Mouse (Mus musculus) heart, embryonic 16.5 days (tissue): ENCODE measurements around the gene Rsrp1. TPM values are rescaled to one million over a fixed set of nuclear protein-coding genes. Genes with fewer than 3 reads are reported as not detected.

Experiments used
- ATAC-seq: fragments of 200-750 bp; cut with Nextera tagmentation; replicated peaks from 2 replicates; pipeline ENCODE4 v1.8.0; 2017; ENCODE audit warnings: moderate number of reproducible peaks; ENCODE audit not compliant: insufficient read depth, low FRiP score; ENCODE audit errors: extremely low read depth
- H3K27ac ChIP-seq: fragments of 300-500 bp; sonication (generic); 2 replicates; pipeline ENCODE4 v1.5.1; 2014; ENCODE audit warnings: mild to moderate bottlenecking, low read length, control low read depth, moderate library complexity
- H3K27me3 ChIP-seq: fragments of 300-500 bp; sonication (generic); 2 replicates; pipeline ENCODE4 v1.6.1; 2014; ENCODE audit warnings: low read length, mixed read lengths; ENCODE audit not compliant: control insufficient read depth, insufficient read depth
- H3K36me3 ChIP-seq: fragments of 300-500 bp; sonication (generic); 2 replicates; pipeline ENCODE4 v1.6.1; 2014; ENCODE audit not compliant: control insufficient read depth, insufficient read depth
- H3K4me1 ChIP-seq: fragments of 300-500 bp; sonication (generic); 2 replicates; pipeline ENCODE4 v1.6.1; 2014; ENCODE audit warnings: low read length, mixed read lengths; ENCODE audit not compliant: control insufficient read depth, insufficient read depth
- H3K4me2 ChIP-seq: fragments of 300-500 bp; sonication (generic); 2 replicates; pipeline ENCODE4 v1.6.1; 2014; ENCODE audit warnings: low read depth, mild to moderate bottlenecking, control low read depth, low read length
- H3K4me3 ChIP-seq: fragments of 300-500 bp; sonication (generic); 2 replicates; pipeline ENCODE4 v1.5.1; 2014; ENCODE audit warnings: mild to moderate bottlenecking, control low read depth, low read length
- H3K9ac ChIP-seq: fragments of 300-500 bp; sonication (generic); 2 replicates; pipeline ENCODE4 v1.6.1; 2014; ENCODE audit warnings: low read length, control low read depth
- H3K9me3 ChIP-seq: fragments of 300-500 bp; sonication (generic); replicated peaks from 2 replicates; pipeline ENCODE4 v1.6.1; 2016; ENCODE audit warnings: low read length; ENCODE audit not compliant: control insufficient read depth
- WGBS: fragments of 180-500 bp; shearing (Covaris S2); extraction: QIAGEN DNeasy Blood & Tissue Kit; methylation state at CpG from one replicate; pipeline ENCODE4 v1.1.7; 2014; 5-methylcytosine and 5-hydroxymethylcytosine counted together
- polyA plus RNA-seq: library from polyadenylated mRNA; unstranded; fragments of >200 nt; fragmentation: Nextera tagmentation; extraction: Ambion mirVana; gene quantifications from 2 replicates; pipeline ENCODE4 v1.2.1, GENCODE M21; 2015

Rsrp1 gene
- polyA plus RNA-seq, 1 experiment from 2014 or later, result 472 TPM

GRCm38 (mm10) chr4:134975261-134975928 is 52.0 kb downstream of the Rsrp1 start:
- Histone ChIP-seq H3K9me3 (0 out of 2 replicates have a peak, but pooled peaks cover 3% of the 10 kb centered on the region), H3K27ac (no peak overlapping the region), H3K27me3 (no peaks in the 10 kb centered on the region), H3K9ac (no peak overlapping the region), H3K4me3 (no peak overlapping the region), H3K4me2 (no peak overlapping the region), H3K36me3 (no peaks in the 10 kb centered on the region), H3K4me1 (no peaks in the 10 kb centered on the region)
- no peak for ATAC-seq
- WGBS, result 39% methylated on average over 14 of the region's 14 CpGs

- no peak overlapping the region for H3K4me3 ChIP-seq
- no peaks in the 10 kb centered on the region for H3K4me1 ChIP-seq
- no peak overlapping the region for H3K27ac ChIP-seq
- no peak overlapping the region for H3K9ac ChIP-seq
- ATAC-seq, result no peak
- no peaks in the 10 kb centered on the region for H3K27me3 ChIP-seq
- no peak overlapping the region for H3K4me2 ChIP-seq
- H3K9me3 ChIP-seq, result 0 out of 2 replicates have a peak, but pooled peaks cover 3% of the 10 kb centered on the region
- WGBS, result 86% methylated on average over 4 of the region's 4 CpGs
- H3K36me3 ChIP-seq, result no peaks in the 10 kb centered on the region
These were observed 52.5 kb downstream of the Rsrp1 start for GRCm38 (mm10) chr4:134975929-134976308.

Other genes with a start within 250 kb of the Rsrp1 start
- 4.4 and 5.1 TPM in 2 replicates for gene Man1c1, start 219.3 kb upstream of the Rsrp1 start, polyA plus RNA-seq
- 14.7 and 15.8 TPM in 2 replicates for gene Ldlrap1, start 155.6 kb upstream of the Rsrp1 start, polyA plus RNA-seq
- 23.1 and 25.3 TPM in 2 replicates for gene Maco1, start 70.2 kb upstream of the Rsrp1 start, polyA plus RNA-seq
- 4.3 and 4.5 TPM in 2 replicates for gene Rhd, start 59.1 kb upstream of the Rsrp1 start, polyA plus RNA-seq
- 143 and 150 TPM in 2 replicates for gene Tmem50a, start 8.6 kb upstream of the Rsrp1 start, polyA plus RNA-seq
- 49.1 and 78.9 TPM in 2 replicates for gene Syf2, start 7.3 kb downstream of the Rsrp1 start, polyA plus RNA-seq
- 0.89 and 1.3 TPM in 2 replicates for gene Runx3, start 197.1 kb downstream of the Rsrp1 start, polyA plus RNA-seq